Mouse (Mus musculus) thymus, adult 2 months (tissue): Measurements from ENCODE around the gene Ubl5.
"Not testable (repeated sequence)": the region's sequence is repeated elsewhere in the genome, so short reads cannot be mapped to it uniquely, and the experiment has no call there.

Experiments used
- CTCF ChIP-seq: fragments of 200-500 bp; IDR thresholded peaks from 2 replicates; pipeline ENCODE4 v1.5.1; 2012; ENCODE audit warnings: mild to moderate bottlenecking, control low read depth, low read length, moderate library complexity, borderline replicate concordance; ENCODE audit not compliant: control insufficient read depth, poor library complexity, insufficient read depth; ENCODE audit errors: extremely low read depth
- POLR2A ChIP-seq: fragments of 200-500 bp; IDR thresholded peaks from 2 replicates; pipeline ENCODE4 v1.6.1; 2012; ENCODE audit warnings: mild to moderate bottlenecking, low read length, control low read depth, moderate library complexity; ENCODE audit not compliant: control insufficient read depth, poor library complexity, insufficient read depth; ENCODE audit errors: extremely low read depth

DNA sequence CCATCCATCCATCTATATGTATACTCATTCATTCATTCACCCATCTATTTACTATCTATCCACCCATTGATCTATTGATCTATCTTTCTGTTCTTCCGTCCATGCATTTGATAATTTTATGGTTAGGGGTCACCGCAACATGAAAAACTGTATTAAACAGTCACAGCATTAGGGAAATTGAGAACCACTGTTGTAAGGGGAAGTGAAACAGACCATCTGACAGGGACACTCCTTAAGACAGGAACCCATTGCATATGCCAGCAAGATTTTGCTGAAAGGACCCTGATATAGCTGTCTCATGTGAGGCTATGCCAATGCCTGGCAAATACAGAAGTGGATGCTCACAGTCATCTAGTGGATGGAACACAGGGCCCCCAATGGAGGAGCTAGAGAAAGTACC is 47.8 kb downstream of the Ubl5 start:
- TF ChIP-seq POLR2A, CTCF: not testable (repeated sequence)
